Mouse (Mus musculus): ENCODE measurements around the gene St8sia6.

St8sia6 gene

DNA sequence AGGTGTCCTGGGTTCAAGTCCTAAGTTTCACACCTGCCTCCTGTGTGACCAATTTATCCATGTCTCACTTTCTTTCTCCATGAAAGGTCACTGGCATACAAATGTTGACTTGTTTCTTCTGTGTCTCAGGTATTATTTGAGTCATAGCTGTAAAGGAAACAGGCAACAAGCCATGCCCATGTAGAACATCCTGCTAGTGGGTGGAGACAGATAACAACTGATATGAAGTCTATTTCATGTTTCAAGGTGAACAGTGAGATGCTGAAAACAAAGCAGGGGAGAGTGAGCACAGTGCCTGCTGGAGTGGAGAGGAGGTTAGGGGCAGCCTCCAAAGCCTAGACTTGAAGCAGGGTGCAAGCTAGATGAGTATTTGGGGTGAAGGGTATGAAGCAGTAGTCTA lies 33.5 kb downstream of the St8sia6 start:
- no peak for DNase-seq (ENCODE audit: low spot score)

DNA sequence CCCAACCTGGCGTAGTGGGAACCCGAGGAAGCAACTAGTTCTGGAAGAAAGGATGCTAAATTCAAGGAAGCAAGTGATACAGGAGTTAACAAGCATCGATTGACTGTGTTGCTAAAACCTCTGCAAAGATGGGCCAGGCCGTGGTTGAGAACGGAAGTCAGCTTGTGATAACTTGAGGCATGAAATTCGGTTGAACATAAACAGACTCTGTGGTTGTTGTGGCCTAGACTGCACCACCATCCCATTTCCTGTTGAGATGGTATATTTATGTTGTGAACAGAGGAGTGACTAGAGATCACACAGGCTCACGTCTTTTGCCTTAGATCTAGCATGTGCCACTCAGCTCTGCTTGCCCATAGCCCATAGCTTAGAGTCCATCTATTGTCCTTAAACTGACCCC lies 36.5 kb downstream of the St8sia6 start:
- no peak for DNase-seq (ENCODE audit: low spot score)

DNA sequence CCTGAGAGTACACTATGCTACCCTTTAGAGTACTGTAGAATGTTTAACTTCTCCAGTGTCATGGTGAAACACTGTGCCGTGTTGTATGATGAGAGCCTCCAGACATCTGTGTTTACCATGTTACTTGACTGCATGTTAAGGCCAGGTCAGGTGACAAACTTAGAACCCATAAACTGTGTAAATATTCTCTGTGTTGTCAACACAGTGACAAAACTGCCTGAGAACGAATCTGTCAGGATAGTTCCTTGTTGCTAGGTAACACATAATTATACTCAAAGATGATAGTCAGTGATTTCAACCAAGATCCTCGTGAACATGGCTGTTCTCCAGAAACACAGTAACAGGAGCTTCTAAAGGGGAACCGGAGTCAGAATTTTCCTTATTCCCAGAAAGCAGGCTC lies 38.1 kb downstream of the St8sia6 start:
- DNase-seq (ENCODE audit: low spot score) = no peak

DNA sequence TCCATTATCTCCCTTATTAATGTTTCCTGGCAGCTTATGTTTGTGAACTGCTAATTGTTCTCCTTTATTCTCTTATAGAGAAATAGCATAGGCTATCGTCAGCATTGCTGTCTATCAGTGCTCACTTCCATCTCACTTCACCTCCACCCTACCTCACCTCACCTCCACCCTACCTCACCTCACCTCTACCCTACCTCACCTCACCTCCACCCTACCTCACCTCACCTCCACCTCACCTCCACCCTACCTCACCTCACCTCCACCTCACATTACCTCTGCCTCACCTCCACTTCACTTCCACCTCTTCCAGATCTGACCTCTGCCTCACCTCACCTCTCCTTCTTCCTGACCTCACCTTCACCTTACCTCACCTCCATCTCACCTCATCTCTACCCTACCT lies 42.2 kb downstream of the St8sia6 start:
- DNase-seq (ENCODE audit: low spot score) = no peak

DNA sequence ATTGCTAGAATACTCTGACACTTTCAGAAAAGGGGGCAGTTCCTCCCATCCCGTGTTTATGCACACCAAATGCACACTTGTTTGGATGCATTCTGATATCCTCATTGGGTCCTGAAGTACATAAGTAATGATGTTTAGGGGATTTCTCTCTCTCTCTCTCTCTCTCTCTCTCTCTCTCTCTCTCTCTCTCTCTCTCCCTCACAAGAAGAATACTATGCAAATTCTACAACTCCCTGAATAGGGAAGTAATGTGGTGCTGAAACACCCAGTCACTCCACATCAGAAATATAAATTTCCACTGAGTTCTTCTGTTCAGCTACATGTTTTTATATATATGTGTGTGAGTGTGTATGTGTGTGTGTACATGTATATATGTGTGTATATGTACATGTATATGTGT lies 43.1 kb downstream of the St8sia6 start:
- DNase-seq (ENCODE audit: low spot score) = no peak

DNA sequence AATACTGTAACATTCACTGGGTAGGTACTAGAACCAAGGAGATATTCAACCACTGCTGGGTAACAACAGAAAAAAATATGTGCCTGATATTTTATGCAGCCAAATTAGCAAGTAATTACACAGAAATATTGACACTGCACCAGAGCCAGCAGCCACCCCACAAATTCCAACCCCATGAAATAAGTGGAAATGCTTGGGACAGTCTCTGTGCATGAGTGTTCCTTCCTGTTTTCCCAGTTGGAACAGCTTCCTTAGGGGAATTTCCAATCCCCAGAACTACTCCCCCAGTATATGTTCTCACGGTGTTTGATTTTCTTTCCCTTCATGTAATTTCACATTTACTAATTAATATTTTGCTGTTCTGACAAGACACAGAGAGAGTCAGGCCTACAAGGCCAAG lies 43.8 kb downstream of the St8sia6 start:
- no peak for DNase-seq (ENCODE audit: low spot score)

DNA sequence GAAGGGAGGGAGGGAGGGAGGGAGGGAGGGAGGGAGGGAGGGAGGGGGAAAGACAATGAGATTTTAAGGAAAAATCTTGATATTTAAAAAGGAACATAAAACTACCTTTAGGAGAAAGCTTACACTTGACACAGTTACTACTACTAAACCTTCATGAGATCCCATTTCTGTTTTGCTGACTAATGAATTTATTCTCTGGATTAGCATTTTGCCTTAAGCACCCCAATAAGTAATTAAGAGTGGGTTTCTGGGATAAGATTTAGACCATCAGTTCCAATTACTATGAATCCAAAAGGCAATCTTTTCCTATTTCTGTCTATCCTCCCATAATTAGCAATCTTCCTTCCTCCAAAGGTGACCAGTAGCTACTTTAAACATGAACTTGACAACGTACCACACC lies 44.7 kb downstream of the St8sia6 start:
- no peak for DNase-seq (ENCODE audit: low spot score)

DNA sequence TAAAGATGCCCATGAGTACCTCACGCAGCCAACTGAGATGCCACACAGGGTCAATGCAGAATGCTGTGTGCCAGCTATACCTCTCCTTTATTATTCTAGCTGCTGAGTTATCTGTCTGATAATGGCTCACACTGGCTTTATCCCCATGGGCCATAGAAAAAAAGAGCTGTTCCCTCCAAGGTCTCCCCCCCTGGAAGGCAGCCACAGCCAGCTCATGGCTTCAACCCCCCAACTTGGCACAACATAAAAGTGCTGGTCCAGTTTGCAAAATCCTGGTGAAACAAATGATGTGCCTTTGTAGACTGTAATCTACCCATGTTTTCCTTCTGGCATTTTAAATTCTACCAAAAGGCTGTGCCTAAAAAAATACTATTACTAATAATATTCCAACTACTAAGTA lies 46.3 kb downstream of the St8sia6 start:
- DNase-seq (ENCODE audit: low spot score) = no peak

DNA sequence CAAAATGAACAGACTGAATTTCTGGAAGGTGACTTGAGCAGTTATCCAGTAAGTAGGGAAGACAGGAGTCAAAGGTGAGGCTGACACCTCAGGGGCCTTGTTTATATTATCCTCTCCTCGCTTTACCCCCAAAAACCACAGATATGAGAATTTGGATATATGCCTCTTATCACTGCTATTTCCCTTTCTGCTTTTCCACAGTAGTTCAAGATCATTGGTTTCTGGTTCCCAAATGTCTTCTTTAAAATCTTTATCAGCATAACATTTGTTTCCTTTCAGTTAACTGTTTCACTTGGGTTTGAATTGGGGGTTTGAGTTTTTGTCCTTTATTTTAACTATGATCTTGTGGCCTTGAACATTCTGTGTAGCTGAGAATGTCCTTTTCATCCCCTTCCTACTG lies 47.8 kb downstream of the St8sia6 start:
- DNase-seq (ENCODE audit: low spot score) = no peak

DNA sequence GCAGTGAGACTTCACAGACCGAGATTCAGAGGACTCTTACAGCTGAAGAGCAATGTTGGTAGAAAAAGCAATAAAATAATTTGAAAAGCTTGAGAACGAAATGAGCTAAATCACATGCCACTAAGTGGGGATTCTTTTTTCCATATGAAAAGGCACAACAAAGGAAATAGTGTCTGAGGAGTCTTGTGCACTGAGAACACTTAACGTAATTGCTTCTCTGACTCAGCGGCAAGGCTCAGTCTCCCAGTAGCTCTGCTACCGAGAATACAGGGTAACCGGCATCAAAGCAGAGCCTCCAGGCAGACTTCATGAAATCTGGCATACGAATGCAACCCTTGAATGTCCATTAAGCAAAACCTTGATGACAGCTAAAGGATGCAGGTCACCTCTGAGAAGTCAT lies 55.2 kb downstream of the St8sia6 start:
- DNase-seq (ENCODE audit: low spot score) = no peak

DNA sequence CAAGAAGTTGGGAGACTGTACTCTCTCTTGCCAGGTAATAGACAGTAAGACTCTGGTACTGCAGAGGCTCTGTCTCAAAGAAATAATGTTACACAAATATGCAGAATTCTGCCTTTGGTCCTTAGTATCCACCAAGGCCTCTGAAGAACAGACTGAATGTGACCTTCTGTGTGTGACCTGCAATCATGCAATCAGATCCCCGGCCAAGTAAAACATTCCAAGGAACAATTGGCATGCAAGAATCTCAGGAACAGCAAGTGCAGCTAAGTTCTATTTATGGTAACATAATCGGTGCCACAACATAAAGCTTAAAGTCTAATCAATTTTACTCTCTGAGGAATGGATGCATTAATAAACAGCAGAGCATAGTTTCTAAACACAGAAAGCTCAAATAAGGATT lies 66.0 kb downstream of the St8sia6 start:
- DNase-seq (ENCODE audit: low spot score) = no peak

DNA sequence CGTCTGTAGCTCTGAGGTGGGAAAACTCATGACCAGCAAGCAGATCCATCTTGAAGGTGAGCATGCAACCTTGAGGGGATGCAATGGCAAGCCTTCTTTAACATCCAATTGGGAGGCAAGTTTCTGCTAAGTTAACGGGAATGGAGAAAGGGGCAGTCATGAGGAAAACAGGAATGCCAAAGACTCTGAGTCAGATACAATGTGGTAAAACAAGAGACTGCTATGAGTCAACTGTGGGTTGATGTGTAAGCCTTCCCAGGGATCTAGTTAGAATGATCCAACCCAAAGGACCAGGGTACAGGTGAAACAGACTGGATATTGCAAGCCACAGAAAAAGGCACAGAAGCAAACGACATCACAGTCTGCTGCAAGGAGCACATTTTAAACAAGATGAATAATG lies 68.3 kb downstream of the St8sia6 start:
- no peak for DNase-seq (ENCODE audit: low spot score)

DNA sequence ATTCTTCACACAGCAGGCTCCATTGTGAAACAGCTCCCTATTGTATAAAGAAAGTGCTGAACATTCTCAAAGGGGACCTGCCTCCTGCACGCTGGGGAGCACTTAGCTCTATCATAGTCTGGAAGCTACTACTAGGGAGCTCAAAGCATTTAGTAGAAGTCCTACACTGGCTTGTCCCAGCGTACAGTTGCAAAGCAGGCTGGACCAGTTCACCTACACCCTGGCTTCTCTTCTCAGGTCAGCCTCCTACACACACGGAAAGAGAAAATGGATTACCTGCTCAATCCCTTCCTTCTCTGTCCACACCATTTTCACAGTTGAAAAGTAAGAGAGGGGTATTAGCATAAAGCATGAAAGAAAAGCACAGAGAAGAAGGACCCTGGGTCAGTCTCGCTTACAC lies 71.6 kb downstream of the St8sia6 start:
- no peak for DNase-seq (ENCODE audit: low spot score)

DNA sequence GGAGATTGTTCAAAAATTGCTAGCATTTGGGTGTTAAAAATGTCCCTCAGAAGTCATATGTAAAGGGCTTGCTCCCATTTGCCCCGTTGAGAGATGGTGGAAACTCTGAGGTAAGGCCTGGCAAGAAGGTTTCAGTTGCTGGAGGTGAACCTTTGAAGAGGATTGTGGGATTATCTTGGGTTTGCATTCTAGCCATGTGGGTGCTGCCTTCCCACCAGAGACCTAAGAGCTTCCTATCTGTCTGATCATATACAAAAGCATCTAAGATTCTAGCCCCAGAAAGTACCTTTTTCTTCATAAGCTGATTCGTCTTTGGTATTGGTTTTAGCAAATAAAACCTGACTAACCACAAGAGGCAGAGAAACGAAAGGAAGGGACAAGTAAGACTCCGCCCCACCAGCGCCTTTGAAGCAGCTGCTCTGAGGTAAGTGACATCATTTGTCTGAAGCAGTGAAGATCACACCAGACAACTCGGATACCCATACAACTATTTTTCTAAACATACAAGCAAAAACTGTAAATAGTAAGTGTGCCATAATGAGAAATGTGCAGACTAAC lies 75.2 kb downstream of the St8sia6 start:
- no peak for DNase-seq (ENCODE audit: low spot score)

DNA sequence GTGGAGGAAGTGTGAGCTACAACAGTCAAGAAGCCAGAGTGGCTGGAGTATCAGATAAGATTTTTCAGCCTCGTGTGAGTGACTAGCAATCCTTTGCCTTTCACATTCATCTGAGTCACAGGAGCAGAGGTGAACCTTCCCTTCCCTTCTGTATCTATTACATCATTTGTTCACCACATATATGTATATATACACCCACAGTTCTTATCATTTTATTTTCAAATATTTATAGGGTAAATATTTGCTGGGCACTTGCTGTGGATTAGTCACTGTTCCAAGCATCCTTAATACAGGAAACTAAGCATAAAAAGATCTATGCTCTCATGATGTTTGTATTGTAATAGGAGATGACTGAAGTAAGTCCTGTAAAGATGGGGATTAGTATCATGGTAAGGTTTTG lies 85.1 kb downstream of the St8sia6 start:
- no peak for DNase-seq (ENCODE audit: low spot score)

DNA sequence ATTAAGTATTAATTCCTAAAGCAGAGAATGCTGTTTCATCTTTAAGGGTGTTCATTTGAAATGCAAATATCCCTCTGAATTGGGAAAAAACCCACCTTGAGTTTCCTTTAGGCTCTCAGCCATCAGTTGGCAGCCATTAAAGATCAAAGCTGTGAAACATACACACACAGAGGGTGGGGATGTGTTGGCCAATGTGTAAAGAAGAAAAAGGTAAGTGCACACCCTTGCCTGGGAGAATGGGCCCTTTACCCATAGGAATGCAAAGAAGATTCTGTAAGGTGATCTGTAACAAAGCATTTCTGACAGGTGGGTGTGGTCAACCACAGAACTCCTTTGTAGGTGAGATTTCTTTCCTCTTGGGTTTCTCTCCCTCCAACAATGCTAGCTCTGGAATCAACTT lies 96.3 kb downstream of the St8sia6 start:
- DNase-seq (ENCODE audit: low spot score) = no peak

DNA sequence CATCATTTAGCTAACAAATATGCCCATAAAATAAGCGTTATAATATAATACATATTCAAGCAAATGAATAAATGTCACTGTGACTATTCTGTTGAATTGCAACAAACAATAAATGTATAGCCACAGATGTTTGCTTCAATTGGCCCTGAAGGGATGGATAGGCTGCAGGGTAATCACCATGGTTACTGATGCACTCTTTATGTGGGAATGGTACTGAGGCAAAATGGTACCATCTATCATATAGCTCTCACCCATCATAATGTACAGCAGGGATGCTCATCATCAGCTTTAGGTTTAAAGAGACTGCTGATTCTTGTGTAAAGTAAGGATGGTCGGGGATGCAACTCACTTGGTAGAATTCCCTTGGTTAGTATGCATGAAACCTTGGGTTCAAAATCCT lies 99.4 kb downstream of the St8sia6 start:
- no peak for DNase-seq (ENCODE audit: low spot score)

DNA sequence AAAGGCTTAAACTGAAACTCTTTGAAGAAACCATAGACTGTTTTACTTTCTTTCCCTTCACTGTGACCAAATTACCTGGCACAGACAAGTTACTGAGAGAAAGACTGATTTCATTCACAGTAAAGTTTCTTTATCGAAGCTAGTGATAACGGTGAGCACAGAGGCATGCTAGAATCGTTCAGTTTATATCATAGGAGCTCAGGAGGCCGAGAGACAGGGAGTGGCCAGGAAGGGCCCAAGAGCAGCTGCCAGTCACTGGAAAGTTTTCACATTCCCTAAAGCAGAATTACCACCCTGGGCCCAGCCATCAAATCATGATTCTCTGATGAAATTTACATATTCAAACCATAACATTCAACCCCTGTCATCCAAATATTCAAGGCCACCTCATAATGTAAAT lies 109.5 kb downstream of the St8sia6 start:
- DNase-seq (ENCODE audit: low spot score) = no peak

DNA sequence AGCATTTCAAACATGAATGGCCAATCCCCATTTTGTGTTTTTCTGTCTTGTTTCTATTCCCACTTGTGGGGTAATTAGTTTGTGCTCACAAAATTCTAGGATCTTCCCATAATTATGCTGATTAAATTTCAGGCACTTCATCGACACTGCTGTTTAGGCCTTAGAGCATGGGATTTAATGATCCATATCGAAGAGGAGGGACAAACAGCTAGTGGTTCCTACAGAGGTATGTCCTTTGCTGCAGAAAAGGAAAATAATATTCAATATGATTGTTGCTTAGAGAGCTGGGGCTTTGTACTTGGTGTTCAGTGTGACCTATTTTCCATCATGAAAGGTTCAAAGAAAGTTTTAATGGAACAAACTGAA lies 110.7 kb downstream of the St8sia6 start:
- no peak for DNase-seq (ENCODE audit: low spot score)

DNA sequence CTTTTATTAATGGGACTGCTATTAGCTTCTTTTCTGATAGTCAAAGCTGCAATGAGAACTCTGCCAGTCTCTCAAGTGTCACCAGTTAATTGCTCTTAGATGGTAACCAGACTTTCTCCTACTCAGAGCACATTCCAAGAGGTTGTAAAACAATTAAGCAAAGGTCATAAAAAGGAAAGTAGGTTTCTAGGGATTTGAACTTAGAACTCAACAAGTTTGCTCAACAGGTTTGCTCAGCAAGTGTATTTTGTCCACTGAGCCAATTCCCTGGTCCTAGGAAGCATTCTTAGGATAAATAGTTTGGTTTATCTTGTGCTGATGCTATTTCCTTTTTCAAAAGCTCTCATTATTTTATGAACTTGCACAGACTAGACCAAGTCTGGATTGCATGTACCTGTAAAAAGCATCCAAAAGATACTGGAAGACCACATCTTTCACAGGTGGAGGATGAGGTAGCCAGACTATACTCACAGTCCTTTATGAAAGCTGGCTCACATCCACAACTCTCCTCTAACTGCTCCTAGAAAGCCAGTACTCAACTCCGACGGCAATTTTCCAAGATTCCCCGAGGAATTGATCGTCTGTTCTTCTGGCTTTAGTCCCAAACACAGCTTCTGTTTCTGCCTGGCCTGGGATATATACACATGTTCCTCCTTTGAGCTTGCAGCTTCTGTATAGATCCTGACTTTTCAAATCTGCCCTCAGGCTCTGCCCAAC lies 111.2 kb downstream of the St8sia6 start:
- no peak for DNase-seq (ENCODE audit: low spot score)

DNA sequence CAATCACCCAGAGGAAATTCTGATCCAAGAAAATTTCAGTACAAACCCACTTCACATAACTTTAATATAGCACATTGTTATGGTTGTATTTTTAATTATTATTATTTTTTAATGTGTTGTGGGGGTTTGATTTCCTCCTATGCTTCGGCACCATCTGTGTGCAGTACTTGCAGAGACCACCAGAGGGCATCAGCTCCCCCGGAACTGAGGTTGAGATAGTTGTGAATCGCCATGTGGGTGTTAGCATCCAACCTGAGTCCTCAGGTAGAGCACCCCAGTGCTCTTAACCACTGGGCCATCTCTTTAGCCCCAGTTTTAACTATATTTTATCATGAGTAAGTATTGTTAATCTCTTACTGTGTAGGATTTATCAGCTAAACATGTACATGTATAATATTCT lies 120.9 kb downstream of the St8sia6 start:
- DNase-seq (ENCODE audit: low spot score) = no peak

DNA sequence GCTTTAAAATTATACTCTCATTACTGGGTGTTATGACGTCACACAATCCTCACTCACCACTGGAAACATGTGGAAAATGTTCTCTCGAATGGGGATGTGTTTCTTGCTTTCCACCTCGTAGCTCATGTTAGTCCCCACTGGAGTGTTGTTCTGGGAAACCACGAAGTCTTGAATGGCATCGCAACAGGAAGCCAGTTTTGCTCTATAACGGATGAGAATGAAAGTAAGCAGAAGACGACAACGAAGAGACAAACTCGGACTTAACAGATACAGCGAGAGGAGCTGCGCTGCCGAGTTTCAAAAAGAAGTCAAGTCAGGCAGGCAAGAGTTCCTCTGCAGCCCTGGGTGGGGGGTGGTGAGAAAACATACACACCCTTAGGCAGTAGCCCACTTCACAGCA lies 121.4 kb downstream of the St8sia6 start:
- no peak for DNase-seq (ENCODE audit: low spot score)

DNA sequence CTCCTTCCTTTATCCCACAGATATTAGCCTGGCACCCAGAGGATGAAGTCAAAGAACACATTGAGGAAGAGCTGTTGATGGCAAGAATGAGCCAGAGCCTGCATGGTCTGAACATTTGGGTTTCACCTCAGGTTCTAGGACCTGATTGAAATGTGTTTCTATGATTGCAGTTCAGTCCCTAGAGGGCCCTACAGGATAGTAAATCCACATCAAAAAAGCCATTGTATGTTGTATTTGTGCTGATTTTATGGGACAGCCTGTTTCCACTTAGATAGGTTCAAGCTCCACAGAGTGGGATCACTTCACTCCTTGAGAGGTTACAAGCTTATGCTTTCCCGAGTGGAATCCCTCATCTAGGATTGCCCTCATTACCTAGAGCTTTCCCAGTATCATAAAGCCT lies 159.0 kb downstream of the St8sia6 start:
- no peak for DNase-seq (ENCODE audit: low spot score)

DNA sequence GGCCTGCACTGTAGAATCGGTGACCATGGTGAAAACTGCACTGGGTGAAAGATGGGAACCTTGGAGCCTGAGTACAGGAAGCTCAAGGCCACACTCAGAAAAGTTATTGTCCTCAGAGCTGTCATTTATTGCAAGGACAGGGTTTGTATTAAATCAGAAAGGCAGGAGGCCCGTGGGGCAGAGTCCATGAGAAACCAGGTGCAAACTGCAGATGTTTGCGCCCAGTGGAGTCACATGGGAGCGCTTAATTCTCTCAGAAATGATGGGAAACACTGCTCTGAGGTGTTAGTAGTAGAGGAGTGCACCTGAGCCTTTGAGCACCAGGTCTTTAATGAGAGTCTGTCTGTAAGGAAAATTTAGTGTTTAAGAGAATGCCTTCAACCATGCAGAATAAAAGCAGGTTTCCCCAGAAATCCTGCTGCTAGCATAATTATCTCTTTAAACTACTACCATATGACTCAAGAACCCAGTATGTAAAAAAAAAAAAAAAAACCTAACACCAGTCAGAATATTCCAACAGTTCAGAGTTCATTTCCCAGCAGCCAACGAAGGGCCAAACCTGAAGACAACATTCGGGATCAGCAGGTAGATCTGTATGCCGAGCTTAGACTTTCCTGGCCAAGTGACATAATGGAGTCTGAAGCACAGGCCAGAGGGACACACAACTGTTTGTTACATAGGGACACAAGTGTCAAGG lies 163.6 kb downstream of the St8sia6 start:
- no peak for DNase-seq (ENCODE audit: low spot score)
